Mouse (Mus musculus) c-Kit-positive CD71-negative TER-119-negative erythroid progenitor cells, embryonic 14.5 days (primary cell): Measurements from ENCODE around the gene Oas3.

Experiments used
- DNase-seq: peaks from one replicate; pipeline ENCODE4 v3.0.0-alpha.2; 2013; ENCODE audit warnings: low read depth

Oas3 gene

GRCm38 (mm10) chr5:120752786-120753185 lies 24.7 kb downstream of the Oas3 start:
- DNase-seq: no peak

GRCm38 (mm10) chr5:120751206-120751605 lies 26.3 kb downstream of the Oas3 start:
- no peak for DNase-seq

- no peak for DNase-seq
These were observed 27.8 kb downstream of the Oas3 start, which contains the start of gene Oas2 for GRCm38 (mm10) chr5:120749688-120750087. Oas2 (minus strand) TSS chr5:120749853.

GRCm38 (mm10) chr5:120746451-120746850 lies 31.0 kb downstream of the Oas3 start:
- DNase-seq: peak; percentile 36

- DNase-seq: peak; percentile 22
These were observed 35.3 kb downstream of the Oas3 start for GRCm38 (mm10) chr5:120742125-120742524.

GRCm38 (mm10) chr5:120734380-120734990 lies 43.0 kb downstream of the Oas3 start:
- DNase-seq: no peak

- no peak for DNase-seq
These were observed 43.8 kb downstream of the Oas3 start for GRCm38 (mm10) chr5:120733696-120734095.

- no peak for DNase-seq
These were observed 44.7 kb downstream of the Oas3 start for GRCm38 (mm10) chr5:120732740-120733139.

GRCm38 (mm10) chr5:120729319-120729718 lies 48.1 kb downstream of the Oas3 start:
- DNase-seq: no peak

GRCm38 (mm10) chr5:120725811-120726455 lies 51.5 kb downstream of the Oas3 start:
- DNase-seq: no peak

- DNase-seq: no peak
These were observed 56.5 kb downstream of the Oas3 start for GRCm38 (mm10) chr5:120721005-120721404.

GRCm38 (mm10) chr5:120718600-120719378 lies 58.7 kb downstream of the Oas3 start:
- no peak for DNase-seq

GRCm38 (mm10) chr5:120717136-120717535 lies 60.3 kb downstream of the Oas3 start:
- no peak for DNase-seq

- peak; percentile 43 for DNase-seq
These were observed 63.1 kb downstream of the Oas3 start for GRCm38 (mm10) chr5:120714314-120714713.

- no peak for DNase-seq
These were observed 64.7 kb downstream of the Oas3 start for GRCm38 (mm10) chr5:120712721-120713120.

GRCm38 (mm10) chr5:120711827-120712226 lies 65.6 kb downstream of the Oas3 start, which contains the start of gene Dtx1:
Dtx1 (minus strand) TSS chr5:120711927.
- DNase-seq: no peak

GRCm38 (mm10) chr5:120711416-120711815 lies 66.0 kb downstream of the Oas3 start:
- DNase-seq: no peak

GRCm38 (mm10) chr5:120710826-120711248 lies 66.6 kb downstream of the Oas3 start:
- DNase-seq: no peak

GRCm38 (mm10) chr5:120710161-120710825 lies 67.2 kb downstream of the Oas3 start:
- no peak for DNase-seq

GRCm38 (mm10) chr5:120706976-120707375 lies 70.5 kb downstream of the Oas3 start:
- no peak for DNase-seq

- DNase-seq: no peak
These were observed 70.9 kb downstream of the Oas3 start for GRCm38 (mm10) chr5:120706541-120706940.

GRCm38 (mm10) chr5:120704421-120704820 lies 73.0 kb downstream of the Oas3 start:
- no peak for DNase-seq
